ENCODE assay signal across 9 mouse cellular contexts in the genomic region with DNA sequence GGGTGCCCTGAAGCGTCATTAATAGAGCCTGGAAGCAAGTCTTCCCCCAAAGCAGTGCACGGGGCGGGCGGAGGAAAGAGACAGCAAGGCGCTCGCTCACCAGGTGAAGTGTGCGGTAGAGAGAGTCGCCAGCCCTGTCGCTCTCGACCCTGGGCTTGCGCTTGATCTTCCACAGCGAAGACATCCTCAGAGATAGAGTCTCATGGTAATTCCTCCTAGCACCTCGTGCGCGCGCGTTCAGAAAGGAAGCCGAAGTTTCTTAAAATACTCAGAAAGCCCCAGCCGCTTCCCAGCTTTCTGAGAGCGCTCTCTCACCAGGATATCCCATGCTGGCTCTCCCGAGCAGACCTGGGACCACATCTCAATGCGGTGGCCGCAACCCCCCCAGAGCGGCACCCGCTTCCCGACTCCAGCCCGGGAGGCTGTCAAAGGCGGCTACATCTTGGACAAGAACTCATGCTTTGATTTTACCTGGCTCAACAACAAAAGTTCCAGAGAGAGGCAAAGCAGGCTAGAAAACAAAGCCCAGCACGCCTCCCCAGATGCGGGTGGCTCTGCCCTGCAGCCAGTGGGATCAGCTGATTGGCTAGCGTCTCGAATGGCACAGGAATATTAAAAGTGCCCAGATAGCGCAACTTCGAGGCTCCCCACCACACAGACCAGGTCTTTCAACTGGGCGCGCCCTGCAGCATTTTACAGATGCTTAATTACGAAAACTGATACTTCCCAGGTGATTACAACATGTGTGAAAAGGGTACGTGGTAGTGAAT.
DNase-seq lines count a peak whose midpoint lies in the region; ATAC-seq lines count a peak whose summit lies in the region.
"Had no signal": no experiment of that assay in that cellular context is flagged by ENCODE, and none has a peak within 500 bp of the region (broad histone marks: within the 10 kb centered on the region; RNA-seq: fewer than 3 reads in every experiment).

No protein-coding gene starts in this region.

- peaks cover 3% of the 10 kb centered on the region for H3K27me3 ChIP-seq in lung, embryonic 16.5 days (ENCODE audit: control insufficient read depth, insufficient read depth, low read depth, low read length)
- no peaks in the 10 kb centered on the region for H3K27me3 ChIP-seq in embryonic facial prominence, embryonic 15.5 days
- no peaks in the 10 kb centered on the region for H3K27me3 ChIP-seq in intestine, embryonic 14.5 days (replicated peaks; ENCODE audit: control insufficient read depth, insufficient read depth, low read length)
- H3K27me3 ChIP-seq in midbrain, embryonic 14.5 days (ENCODE audit: control insufficient read depth, insufficient read depth, low read length), result peaks cover 15% of the 10 kb centered on the region

- H3K4me1 ChIP-seq in lung, embryonic 16.5 days (replicated peaks; ENCODE audit: control insufficient read depth, insufficient read depth, low read length), result peaks cover 14% of the 10 kb centered on the region
- peaks cover 16% of the 10 kb centered on the region for H3K4me1 ChIP-seq in embryonic facial prominence, embryonic 15.5 days
- 0 out of 2 replicates have a peak, but pooled peaks cover 4% of the 10 kb centered on the region for H3K4me1 ChIP-seq in intestine, embryonic 14.5 days (replicated peaks; ENCODE audit: control insufficient read depth, insufficient read depth, low read length)
- peaks cover 36% of the 10 kb centered on the region for H3K4me1 ChIP-seq in midbrain, embryonic 14.5 days (ENCODE audit: control insufficient read depth, insufficient read depth, low read length)

- ATAC-seq in lung, embryonic 16.5 days (ENCODE audit: low read depth), result peak; percentile 45; the same call in 1 of the 2 replicates
- ATAC-seq in embryonic facial prominence, embryonic 15.5 days (ENCODE audit: insufficient number of reproducible peaks, low FRiP score, low TSS enrichment, low read depth), result peak; percentile 20; the same call in 1 of the 2 replicates
- ATAC-seq in intestine, embryonic 14.5 days (replicated peaks; ENCODE audit: low FRiP score, low TSS enrichment, low read depth), result peak; percentile 73; the same call in 1 of the 2 replicates
- peak; percentile 25; the same call in 1 of the 2 replicates for ATAC-seq in midbrain, embryonic 14.5 days (ENCODE audit: low FRiP score, low TSS enrichment)

- H3K27ac ChIP-seq in lung, embryonic 16.5 days (ENCODE audit: low read length), result no peak overlapping the region
- H3K27ac ChIP-seq in embryonic facial prominence, embryonic 15.5 days (replicated peaks), result no peak overlapping the region
- no peak overlapping the region for H3K27ac ChIP-seq in intestine, embryonic 14.5 days (ENCODE audit: low read depth)
- H3K27ac ChIP-seq in midbrain, embryonic 14.5 days (replicated peaks; ENCODE audit: low read depth, low read length), result no peak overlapping the region
- H3K27ac ChIP-seq: macrophage had no signal

- WGBS in lung, embryonic 16.5 days, result 4% methylated on average over 38 of the region's 38 CpGs
- 3% methylated on average over 38 of the region's 38 CpGs for WGBS in embryonic facial prominence, embryonic 15.5 days
- WGBS in intestine, embryonic 14.5 days, result 4% methylated on average over 38 of the region's 38 CpGs
- 2% methylated on average over 38 of the region's 38 CpGs for WGBS in midbrain, embryonic 14.5 days

- 0 out of 2 replicates have a peak, but pooled peaks cover 3% of the 10 kb centered on the region for H3K9me3 ChIP-seq in lung, embryonic 16.5 days (ENCODE audit: control insufficient read depth, low read length)
- no peaks in the 10 kb centered on the region for H3K9me3 ChIP-seq in embryonic facial prominence, embryonic 15.5 days (replicated peaks)
- H3K9me3 ChIP-seq in intestine, embryonic 14.5 days (ENCODE audit: control insufficient read depth, low read length), result no peaks in the 10 kb centered on the region
- H3K9me3 ChIP-seq in midbrain, embryonic 14.5 days (ENCODE audit: control insufficient read depth, low read length), result no peaks in the 10 kb centered on the region

- peak overlapping the region; percentile 49 for H3K4me3 ChIP-seq in lung, embryonic 16.5 days (ENCODE audit: low read length)
- peak overlapping the region; percentile 37 for H3K4me3 ChIP-seq in embryonic facial prominence, embryonic 15.5 days (replicated peaks)
- peak overlapping the region; percentile 32 for H3K4me3 ChIP-seq in intestine, embryonic 14.5 days (ENCODE audit: low read depth, low read length)
- H3K4me3 ChIP-seq in midbrain, embryonic 14.5 days (replicated peaks; ENCODE audit: low read depth, low read length), result peak overlapping the region; percentile 38

- DNase-seq in lung, postnatal 14 days, result no peak
- DNase-seq in intestine, embryonic 14.5 days (ENCODE audit: low spot score), result peak; percentile 64
- DNase-seq in midbrain, embryonic 14.5 days, result peak; percentile 60
- DNase-seq in c-Kit-positive CD71-positive TER-119-positive erythroid progenitor cells, embryonic 14.5 days (ENCODE audit: low spot score), result no peak
- no peak for DNase-seq in gastrocnemius, postnatal 4 days (ENCODE audit: low spot score in 2 of 2)
- DNase-seq in urinary bladder, postnatal 4 days (ENCODE audit: low spot score in 2 of 2), result no peak

- no peaks in the 10 kb centered on the region for H3K36me3 ChIP-seq in lung, embryonic 16.5 days (ENCODE audit: control insufficient read depth, insufficient read depth, low read length)
- H3K36me3 ChIP-seq in embryonic facial prominence, embryonic 15.5 days, result peaks cover 13% of the 10 kb centered on the region; the same call in 1 of the 2 replicates
- H3K36me3 ChIP-seq in intestine, embryonic 14.5 days (ENCODE audit: control insufficient read depth, insufficient read depth, low read length), result no peaks in the 10 kb centered on the region
- 0 out of 2 replicates have a peak, but pooled peaks cover 4% of the 10 kb centered on the region for H3K36me3 ChIP-seq in midbrain, embryonic 14.5 days (ENCODE audit: control insufficient read depth, insufficient read depth, low read length)

- H3K9ac ChIP-seq in lung, embryonic 16.5 days (ENCODE audit: low read length), result peak overlapping the region; percentile 58
- no peak overlapping the region for H3K9ac ChIP-seq in embryonic facial prominence, embryonic 15.5 days
- peak overlapping the region; percentile 27 for H3K9ac ChIP-seq in intestine, embryonic 14.5 days (ENCODE audit: low read length)
- peak overlapping the region; percentile 27; the same call in 1 of the 2 replicates for H3K9ac ChIP-seq in midbrain, embryonic 14.5 days (replicated peaks; ENCODE audit: low read length)

- peak overlapping the region; percentile 88 for H3K4me2 ChIP-seq in lung, embryonic 16.5 days (ENCODE audit: low read depth, low read length)
- H3K4me2 ChIP-seq in embryonic facial prominence, embryonic 15.5 days (replicated peaks), result peak overlapping the region; percentile 57
- H3K4me2 ChIP-seq in intestine, embryonic 14.5 days (ENCODE audit: low read length), result peak overlapping the region; percentile 64
- H3K4me2 ChIP-seq in midbrain, embryonic 14.5 days (ENCODE audit: low read length), result peak overlapping the region; percentile 78

Comparison
In these comparisons a context has a peak if more than half of its experiments do, and no peak if none do; other contexts are left out.
1. ATAC-seq: peak in every context shown above with its lines; median percentile 73 in intestine, embryonic 14.5 days; 45 in lung, embryonic 16.5 days; 25 in midbrain, embryonic 14.5 days; 20 in embryonic facial prominence, embryonic 15.5 days.
2. DNase-seq: peak in intestine, embryonic 14.5 days (single experiment) and midbrain, embryonic 14.5 days (single experiment); none in lung, postnatal 14 days (single experiment), c-Kit-positive CD71-positive TER-119-positive erythroid progenitor cells, embryonic 14.5 days (single experiment), gastrocnemius, postnatal 4 days (0 of 2) and urinary bladder, postnatal 4 days (0 of 2).
3. Peak in every context shown above with its lines, with median percentiles within 50 percentile points of each other: H3K4me2 ChIP-seq and H3K4me3 ChIP-seq.